Mouse (Mus musculus) small intestine, adult 2 months (tissue): ENCODE data around the gene Calhm3.

Experiments used
- CTCF ChIP-seq: fragments of 200-500 bp; IDR thresholded peaks from 2 replicates; pipeline ENCODE4 v1.5.1; 2012; ENCODE audit warnings: low read depth, mild to moderate bottlenecking, control low read depth, inconsistent platforms, low read length, moderate library complexity, mixed read lengths; ENCODE audit not compliant: insufficient replicate concordance, insufficient read length; ENCODE audit errors: extremely low read depth
- POLR2A ChIP-seq: fragments of 200-500 bp; IDR thresholded peaks from 2 replicates; pipeline ENCODE4 v1.6.1; 2012; ENCODE audit warnings: low read depth, mild to moderate bottlenecking, control low read depth, inconsistent platforms, low read length, moderate library complexity

DNA sequence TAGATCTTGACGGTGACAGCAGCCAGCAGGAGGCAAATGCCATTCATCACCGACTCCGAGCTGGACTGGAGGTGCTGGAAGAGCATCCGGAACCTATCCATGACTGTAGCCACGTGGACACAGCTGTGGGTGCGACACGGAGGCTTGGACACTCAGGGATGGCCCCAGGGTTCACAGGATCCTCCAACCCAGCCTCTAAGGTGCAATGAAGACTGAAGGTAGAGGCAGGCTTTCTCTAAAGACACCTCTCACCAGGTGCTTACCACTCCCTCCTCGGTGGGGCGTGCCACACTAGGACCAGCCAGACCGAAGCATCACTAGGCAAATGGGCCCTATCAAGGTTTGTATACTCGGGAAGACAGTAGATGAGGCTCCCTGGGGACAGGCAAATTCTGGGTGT is at the start of gene Calhm3:
- TF ChIP-seq CTCF, result no peak
- no peak for TF ChIP-seq POLR2A
